Mouse (Mus musculus) CD4-positive, CD25-positive, alpha-beta regulatory T cell, adult 4 months (primary cell): ENCODE data around the gene Rps8. TPM values are rescaled to one million over a fixed set of nuclear protein-coding genes. Genes with fewer than 3 reads are reported as not detected.

Experiments
- ATAC-seq: one replicate; pipeline ENCODE4 v1.8.0; 2017
- polyA plus RNA-seq, 2 experiments: library from polyadenylated mRNA; unstranded; fragments of 100-300 nt; shearing (Covaris generic); gene quantifications; one replicate each; pipeline ENCODE4 v1.2.1; 2017

Rps8 gene
- polyA plus RNA-seq, 2 experiments from 2014 or later = 663 to 923 TPM

GRCm38 (mm10) chr4:117148047-117148713 lies 7.9 kb downstream of the Rps8 start:
- ATAC-seq = no peak

GRCm38 (mm10) chr4:117146176-117146575 lies 9.9 kb downstream of the Rps8 start:
- ATAC-seq = peak; percentile 80

- ATAC-seq = no peak
Measured at GRCm38 (mm10) chr4:117145248-117145647, 10.8 kb downstream of the Rps8 start.

- no peak for ATAC-seq
Measured at GRCm38 (mm10) chr4:117143023-117143422, 13.0 kb downstream of the Rps8 start.

- ATAC-seq = no peak
Measured at GRCm38 (mm10) chr4:117140613-117141012, 15.4 kb downstream of the Rps8 start.

- ATAC-seq = peak; percentile 87
Measured at GRCm38 (mm10) chr4:117139217-117139612, 16.8 kb downstream of the Rps8 start.

GRCm38 (mm10) chr4:117138295-117139216 lies 17.5 kb downstream of the Rps8 start:
- no peak for ATAC-seq

- no peak for ATAC-seq
Measured at GRCm38 (mm10) chr4:117136034-117136433, 20.0 kb downstream of the Rps8 start.

- ATAC-seq = no peak
Measured at GRCm38 (mm10) chr4:117134601-117134995, 21.4 kb downstream of the Rps8 start.

- ATAC-seq = peak; percentile 91
Measured at GRCm38 (mm10) chr4:117133817-117134600, 22.0 kb downstream of the Rps8 start, which contains the start of gene Plk3. TSS of gene Plk3 (minus strand) at chr4:117133963.

- ATAC-seq = peak; percentile 10
Measured at GRCm38 (mm10) chr4:117133366-117133796, 22.7 kb downstream of the Rps8 start.

GRCm38 (mm10) chr4:117132794-117133143 lies 23.3 kb downstream of the Rps8 start:
- ATAC-seq = no peak

- ATAC-seq = no peak
Measured at GRCm38 (mm10) chr4:117131890-117132793, 23.9 kb downstream of the Rps8 start.

- no peak for ATAC-seq
Measured at GRCm38 (mm10) chr4:117131198-117131597, 24.8 kb downstream of the Rps8 start.

GRCm38 (mm10) chr4:117130790-117131189 lies 25.3 kb downstream of the Rps8 start:
- no peak for ATAC-seq

- ATAC-seq = no peak
Measured at GRCm38 (mm10) chr4:117127991-117128686, 27.9 kb downstream of the Rps8 start.

- no peak for ATAC-seq
Measured at GRCm38 (mm10) chr4:117126675-117127290, 29.3 kb downstream of the Rps8 start, which contains the start of gene Tctex1d4. TSS of gene Tctex1d4 (plus strand) at chr4:117126794.

GRCm38 (mm10) chr4:117125910-117126674 lies 30.0 kb downstream of the Rps8 start:
- peak; percentile 62 for ATAC-seq

- ATAC-seq = no peak
Measured at GRCm38 (mm10) chr4:117125348-117125909, 30.6 kb downstream of the Rps8 start, which contains the start of gene Btbd19. TSS of gene Btbd19 (minus strand) at chr4:117125725.
